Mouse (Mus musculus): ENCODE results near the gene Sfmbt2. TPM values are rescaled to one million over a fixed set of nuclear protein-coding genes. Genes with fewer than 3 reads are reported as not detected.

The Sfmbt2 gene
- polyA plus RNA-seq, 1 experiment from 2014 or later: 0.31 TPM

DNA sequence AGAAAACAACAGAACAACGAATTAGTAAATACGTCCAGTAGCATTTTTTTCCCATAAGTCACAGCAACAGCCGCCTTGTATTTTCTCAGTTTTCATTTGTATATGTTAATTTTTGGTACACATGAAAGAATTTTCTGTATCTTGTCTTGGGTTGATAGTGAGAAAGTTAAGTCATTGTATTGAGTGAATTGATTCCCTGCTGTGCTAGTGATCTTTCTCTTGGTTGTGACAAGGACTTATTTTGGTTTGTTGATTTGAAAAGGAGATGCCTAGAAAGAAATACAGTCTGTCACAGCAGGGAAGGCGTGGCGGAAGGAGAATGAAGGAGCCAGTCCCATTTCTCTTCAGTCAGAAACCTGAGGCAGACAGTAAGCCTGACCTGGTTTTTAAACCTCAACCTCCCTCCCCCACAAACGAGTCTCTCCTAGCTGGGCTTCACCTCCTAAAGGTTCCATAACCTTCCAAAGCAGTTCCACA is 50.7 kb downstream of the Sfmbt2 start:
- no peaks in the 10 kb centered on the region for H3K27me3 ChIP-seq
- no peak overlapping the region for H3K4me3 ChIP-seq (replicated peaks)
- no peaks in the 10 kb centered on the region for H3K36me3 ChIP-seq
- no peaks in the 10 kb centered on the region for H3K4me1 ChIP-seq (replicated peaks)
- ATAC-seq (ENCODE audit: low read depth) (no peak), DNase-seq (no peak)
- no peak overlapping the region for H3K27ac ChIP-seq
- H3K9ac ChIP-seq: no peak overlapping the region
- 60% methylated on average over 6 of the region's 6 CpGs for WGBS (ENCODE audit: insufficient replicate concordance)
- H3K4me2 ChIP-seq: no peak overlapping the region
- H3K9me3 ChIP-seq (replicated peaks): no peaks in the 10 kb centered on the region

DNA sequence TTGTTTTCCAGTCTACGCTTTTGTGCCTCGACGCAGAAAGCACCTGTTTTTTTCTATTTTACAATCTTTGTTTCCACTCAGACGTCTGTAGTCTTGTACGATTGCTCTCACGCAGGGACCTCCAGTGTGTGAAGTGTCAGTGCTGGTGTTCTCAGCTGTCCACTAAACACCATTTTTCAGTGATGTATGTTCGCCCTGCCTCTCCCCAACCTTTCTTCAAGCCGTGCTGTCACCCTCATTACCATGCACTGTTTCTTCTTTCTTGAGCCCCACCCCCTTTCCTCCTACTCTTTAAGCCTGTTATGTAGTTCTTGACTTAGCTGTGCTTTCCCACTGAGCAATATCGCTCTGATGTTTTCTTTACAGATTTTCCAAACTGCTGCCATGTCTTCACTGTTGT is 67.0 kb downstream of the Sfmbt2 start:
- 53% methylated on average over 9 of the region's 9 CpGs for WGBS (ENCODE audit: insufficient replicate concordance)
- Histone ChIP-seq H3K27me3 (no peaks in the 10 kb centered on the region), H3K4me3 (replicated peaks) (no peak overlapping the region), H3K4me2 (no peak overlapping the region), H3K9me3 (replicated peaks) (no peaks in the 10 kb centered on the region), H3K27ac (no peak overlapping the region), H3K4me1 (replicated peaks) (0 out of 2 replicates have a peak, but pooled peaks cover 3% of the 10 kb centered on the region), H3K36me3 (no peaks in the 10 kb centered on the region), H3K9ac (no peak overlapping the region)
- no peak for ATAC-seq (ENCODE audit: low read depth)
- DNase-seq: no peak

DNA sequence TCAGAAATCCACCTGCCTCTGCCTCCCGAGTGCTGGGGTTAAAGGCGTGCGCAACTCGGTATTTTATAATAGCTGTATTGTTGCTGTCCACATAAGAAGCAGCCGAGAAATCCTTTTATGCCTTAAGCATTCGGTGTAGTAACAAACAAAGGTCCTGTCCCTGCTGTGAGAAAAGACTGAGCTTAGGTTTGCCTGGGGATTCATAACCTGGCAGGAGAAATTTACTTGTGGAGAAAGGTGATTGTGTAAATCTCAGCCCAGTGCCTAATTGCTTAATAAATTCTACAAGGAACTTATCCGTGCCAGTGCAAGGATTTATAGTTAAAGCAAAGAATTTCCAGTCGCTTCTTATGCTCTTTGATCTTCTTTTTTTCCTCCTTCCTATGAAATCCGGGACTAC is 71.5 kb downstream of the Sfmbt2 start:
- 67% methylated on average over 9 of the region's 9 CpGs for WGBS (ENCODE audit: insufficient replicate concordance)
- no peak for DNase-seq

DNA sequence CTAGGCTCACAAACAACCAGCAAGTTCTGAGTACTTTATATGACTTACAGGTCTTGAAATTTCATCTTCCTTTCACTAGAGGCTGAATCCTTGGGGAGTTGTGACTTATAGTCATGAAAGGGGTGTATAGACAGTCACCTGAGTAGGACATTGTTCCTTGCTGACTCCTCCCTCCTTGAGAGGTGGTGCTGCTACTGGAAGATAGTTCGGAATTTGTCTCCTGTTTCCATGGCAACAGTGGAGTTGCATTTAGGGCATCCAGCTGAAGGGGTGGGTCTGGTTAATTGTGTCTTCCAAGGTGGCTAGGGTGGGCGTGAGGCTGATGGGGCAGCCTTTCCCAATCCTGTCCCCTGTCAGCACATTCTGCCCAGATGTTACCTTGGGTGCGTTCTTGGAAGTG is 83.3 kb downstream of the Sfmbt2 start:
- Histone ChIP-seq H3K4me2 (no peak overlapping the region), H3K9me3 (replicated peaks) (no peaks in the 10 kb centered on the region), H3K4me1 (replicated peaks) (no peaks in the 10 kb centered on the region), H3K27me3 (no peaks in the 10 kb centered on the region), H3K36me3 (no peaks in the 10 kb centered on the region), H3K27ac (no peak overlapping the region), H3K9ac (no peak overlapping the region), H3K4me3 (replicated peaks) (no peak overlapping the region)
- WGBS (ENCODE audit: insufficient replicate concordance): 63% methylated on average over 3 of the region's 3 CpGs
- ATAC-seq (ENCODE audit: low read depth): no peak
- DNase-seq: no peak

More for the DNA sequence above, 71.5 kb downstream of the Sfmbt2 start:
- Histone ChIP-seq H3K27ac (no peak overlapping the region), H3K4me2 (no peak overlapping the region), H3K4me3 (replicated peaks) (no peak overlapping the region), H3K9ac (no peak overlapping the region), H3K27me3 (no peaks in the 10 kb centered on the region), H3K9me3 (replicated peaks) (no peaks in the 10 kb centered on the region), H3K36me3 (no peaks in the 10 kb centered on the region), H3K4me1 (replicated peaks) (0 out of 2 replicates have a peak, but pooled peaks cover 3% of the 10 kb centered on the region)
- ATAC-seq (ENCODE audit: low read depth): no peak

DNA sequence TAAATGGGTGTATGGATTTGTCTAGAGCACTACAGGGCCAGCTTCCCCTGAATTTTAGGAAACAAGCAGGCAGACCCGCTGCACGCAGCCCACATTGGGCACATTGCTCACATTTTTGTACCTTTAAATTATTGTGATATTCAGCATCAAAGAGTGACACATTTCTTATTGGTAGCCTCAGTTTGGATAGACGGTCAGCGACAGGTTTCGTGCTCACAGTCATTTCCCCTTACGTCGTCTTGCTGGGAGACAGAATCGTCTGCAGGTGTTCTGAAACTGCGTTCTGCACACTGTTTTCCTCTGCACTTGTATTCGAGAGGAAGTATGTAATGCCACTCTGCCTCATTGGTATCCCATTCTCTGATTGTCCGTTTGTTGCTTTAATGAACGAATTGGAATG is 88.0 kb downstream of the Sfmbt2 start:
- WGBS (ENCODE audit: insufficient replicate concordance): 78% methylated on average over 12 of the region's 12 CpGs
- Histone ChIP-seq H3K4me2 (no peak overlapping the region), H3K9me3 (replicated peaks) (no peaks in the 10 kb centered on the region), H3K36me3 (no peaks in the 10 kb centered on the region), H3K4me1 (replicated peaks) (no peaks in the 10 kb centered on the region), H3K27me3 (no peaks in the 10 kb centered on the region), H3K27ac (no peak overlapping the region), H3K9ac (no peak overlapping the region), H3K4me3 (replicated peaks) (no peak overlapping the region)
- DNase-seq (no peak), ATAC-seq (ENCODE audit: low read depth) (no peak)

DNA sequence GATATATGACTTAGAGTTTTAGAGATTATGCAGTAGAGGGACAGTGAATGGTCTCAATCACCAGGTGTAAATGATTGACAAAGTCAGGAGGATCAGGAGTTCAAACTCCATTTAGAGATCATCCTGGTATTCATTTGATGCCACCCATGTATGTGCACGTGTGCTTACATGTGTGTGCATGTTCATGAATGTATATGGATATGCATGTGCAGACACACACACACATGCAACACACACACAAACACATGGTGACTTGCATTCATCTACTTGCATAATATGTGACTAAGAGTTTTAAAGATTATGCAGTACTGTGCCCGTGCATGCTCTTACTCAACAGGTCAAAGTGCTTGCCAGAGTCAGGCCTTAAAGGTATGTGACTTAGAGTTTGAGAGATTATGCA is 146.2 kb downstream of the Sfmbt2 start:
- no peak overlapping the region for H3K9ac ChIP-seq
- no peaks in the 10 kb centered on the region for H3K9me3 ChIP-seq (replicated peaks)
- 55% methylated on average over 2 of the region's 2 CpGs for WGBS (ENCODE audit: insufficient replicate concordance)
- no peak overlapping the region for H3K4me2 ChIP-seq
- no peaks in the 10 kb centered on the region for H3K36me3 ChIP-seq
- H3K4me1 ChIP-seq (replicated peaks): no peaks in the 10 kb centered on the region
- H3K27ac ChIP-seq: no peak overlapping the region
- ATAC-seq (ENCODE audit: low read depth): no peak
- no peak for DNase-seq
- H3K27me3 ChIP-seq: no peaks in the 10 kb centered on the region
- H3K4me3 ChIP-seq (replicated peaks): no peak overlapping the region

DNA sequence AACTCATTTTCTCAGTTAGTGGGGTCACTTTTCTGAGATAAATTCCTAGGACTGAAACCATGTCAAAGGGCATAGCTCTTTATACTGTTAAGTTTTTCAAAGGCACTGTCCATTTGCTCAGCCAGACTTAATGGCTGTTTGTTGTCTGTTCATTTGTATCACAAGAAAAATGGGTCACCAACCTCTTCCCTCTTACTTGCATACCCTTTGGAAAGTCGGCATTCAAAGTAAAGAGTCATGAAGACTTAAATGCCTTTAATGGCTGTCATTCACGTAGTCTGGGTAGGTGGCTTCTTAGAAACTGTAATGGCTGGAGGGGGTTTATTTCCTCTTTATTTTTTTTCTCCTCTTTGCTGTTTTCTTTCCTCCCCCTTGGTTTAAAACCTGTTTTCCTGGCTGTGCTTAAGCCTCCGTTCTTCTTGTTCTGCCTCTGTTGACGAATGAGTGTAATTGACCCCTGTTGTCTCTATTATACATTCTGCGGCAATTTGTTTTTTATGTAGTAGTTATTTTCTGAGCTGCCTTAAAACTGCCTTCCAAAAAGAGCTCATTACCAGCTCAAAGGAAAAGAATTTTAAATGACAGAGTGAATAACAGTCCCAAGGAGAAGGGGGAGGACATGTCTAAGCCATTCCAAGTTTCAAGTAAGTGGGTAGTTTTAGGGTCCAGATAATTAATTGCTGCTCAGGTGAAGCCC is 151.6 kb downstream of the Sfmbt2 start:
- no peak overlapping the region for H3K4me3 ChIP-seq (replicated peaks)
- ATAC-seq (ENCODE audit: low read depth) (no peak), DNase-seq (no peak)
- no peaks in the 10 kb centered on the region for H3K9me3 ChIP-seq (replicated peaks)
- H3K27me3 ChIP-seq: no peaks in the 10 kb centered on the region
- no peaks in the 10 kb centered on the region for H3K4me1 ChIP-seq (replicated peaks)
- no peaks in the 10 kb centered on the region for H3K36me3 ChIP-seq
- 70% methylated on average over 5 of the region's 5 CpGs for WGBS (ENCODE audit: insufficient replicate concordance)
- no peak overlapping the region for H3K4me2 ChIP-seq
- no peak overlapping the region for H3K27ac ChIP-seq
- H3K9ac ChIP-seq: no peak overlapping the region

DNA sequence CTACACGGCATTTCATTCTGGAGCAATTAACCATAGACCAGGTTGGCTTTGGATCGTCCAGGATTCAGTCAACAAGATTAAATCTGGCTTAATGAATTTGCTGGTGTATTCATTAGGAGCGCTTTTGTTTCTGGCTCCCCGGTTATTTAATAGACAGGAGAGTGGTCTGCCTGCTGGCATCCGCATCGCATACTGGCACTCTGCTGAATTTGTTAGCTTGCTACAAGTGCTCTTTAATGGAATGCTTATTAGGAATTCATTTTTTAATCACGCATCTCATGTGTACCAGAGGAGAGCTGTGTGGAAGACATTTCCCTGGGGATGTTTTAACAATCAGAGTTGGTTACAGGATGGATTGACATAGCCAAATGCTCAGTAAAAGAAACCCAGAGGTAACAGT is 155.3 kb downstream of the Sfmbt2 start:
- DNase-seq: no peak
- H3K4me2 ChIP-seq: no peak overlapping the region
- WGBS (ENCODE audit: insufficient replicate concordance): 79% methylated on average over 7 of the region's 7 CpGs

DNA sequence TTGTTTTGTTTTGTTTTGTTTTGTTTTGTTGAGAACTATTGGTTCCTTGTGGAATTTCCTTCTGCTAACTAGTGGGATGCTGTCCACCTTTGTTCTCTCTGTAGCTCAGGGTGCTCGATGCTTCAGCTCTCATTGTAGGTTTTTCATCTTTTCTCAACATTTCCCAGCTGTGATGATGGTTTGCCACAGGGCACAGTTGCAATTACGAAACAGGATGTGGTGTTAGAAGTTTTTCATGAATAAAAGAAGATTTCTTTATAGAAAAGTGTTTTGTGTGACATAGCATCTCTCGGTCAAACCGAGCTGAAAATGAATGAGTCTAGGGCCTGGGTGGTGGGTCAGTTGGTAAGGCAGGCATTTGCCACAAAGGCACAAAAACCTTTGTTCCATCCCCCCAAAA is 171.5 kb downstream of the Sfmbt2 start:
- Histone ChIP-seq H3K9ac (no peak overlapping the region), H3K4me1 (replicated peaks) (no peaks in the 10 kb centered on the region), H3K27ac (no peak overlapping the region), H3K4me2 (no peak overlapping the region), H3K27me3 (no peaks in the 10 kb centered on the region), H3K9me3 (replicated peaks) (no peaks in the 10 kb centered on the region), H3K4me3 (replicated peaks) (no peak overlapping the region), H3K36me3 (no peaks in the 10 kb centered on the region)
- no peak for ATAC-seq (ENCODE audit: low read depth)
- 55% methylated on average over 4 of the region's 4 CpGs for WGBS (ENCODE audit: insufficient replicate concordance)
- no peak for DNase-seq

More for the DNA sequence above, 155.3 kb downstream of the Sfmbt2 start:
- no peak overlapping the region for H3K27ac ChIP-seq
- H3K4me3 ChIP-seq (replicated peaks): no peak overlapping the region
- no peaks in the 10 kb centered on the region for H3K27me3 ChIP-seq
- H3K36me3 ChIP-seq: no peaks in the 10 kb centered on the region
- no peaks in the 10 kb centered on the region for H3K4me1 ChIP-seq (replicated peaks)
- no peak for ATAC-seq (ENCODE audit: low read depth)
- H3K9me3 ChIP-seq (replicated peaks): no peaks in the 10 kb centered on the region
- no peak overlapping the region for H3K9ac ChIP-seq

DNA sequence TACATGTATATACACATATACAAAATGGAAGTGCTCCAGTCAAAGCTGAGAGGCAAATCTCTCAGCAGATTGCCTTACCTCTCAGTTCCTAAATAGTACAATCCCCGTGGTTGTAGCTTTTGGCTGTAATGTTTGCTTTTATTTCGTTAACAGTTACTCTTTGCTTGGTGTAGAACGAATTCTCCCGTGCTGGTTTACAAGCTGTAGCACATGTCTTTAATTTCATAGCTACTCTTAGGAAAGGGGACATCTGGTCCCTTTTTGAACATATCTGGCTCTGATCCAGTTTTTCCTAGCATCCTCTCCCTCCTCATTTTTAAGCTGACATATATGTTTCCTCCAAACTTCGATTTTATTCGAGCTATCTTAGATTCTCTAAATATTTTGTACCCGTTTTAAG is 172.1 kb downstream of the Sfmbt2 start:
- no peaks in the 10 kb centered on the region for H3K4me1 ChIP-seq (replicated peaks)
- ATAC-seq (ENCODE audit: low read depth) (no peak), DNase-seq (no peak)
- H3K9me3 ChIP-seq (replicated peaks): no peaks in the 10 kb centered on the region
- no peak overlapping the region for H3K4me3 ChIP-seq (replicated peaks)
- no peaks in the 10 kb centered on the region for H3K36me3 ChIP-seq
- no peak overlapping the region for H3K27ac ChIP-seq
- WGBS (ENCODE audit: insufficient replicate concordance): 64% methylated on average over 7 of the region's 7 CpGs
- no peak overlapping the region for H3K9ac ChIP-seq
- no peaks in the 10 kb centered on the region for H3K27me3 ChIP-seq
- H3K4me2 ChIP-seq: no peak overlapping the region

DNA sequence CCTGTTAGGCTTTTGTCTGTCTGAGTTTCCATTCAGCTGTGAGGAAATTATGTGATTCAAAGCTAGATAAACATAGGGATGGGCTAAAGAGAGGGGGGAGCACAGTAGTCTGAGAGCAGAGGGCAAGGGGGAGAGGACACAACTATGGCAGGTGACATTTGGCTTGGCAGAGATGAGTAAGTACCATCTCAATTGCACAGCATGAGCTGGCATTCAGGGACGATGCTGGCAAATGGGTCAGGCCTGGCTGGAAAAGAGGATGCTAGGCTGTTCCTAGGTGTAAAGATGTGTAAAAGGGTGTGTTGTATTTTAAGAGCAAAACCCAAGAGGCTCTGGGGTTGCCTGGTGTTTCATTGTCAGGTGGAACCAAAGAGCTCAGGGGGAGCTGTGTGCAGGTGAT is 188.5 kb downstream of the Sfmbt2 start:
- H3K4me2 ChIP-seq: no peak overlapping the region
- no peak overlapping the region for H3K4me3 ChIP-seq (replicated peaks)
- DNase-seq: no peak
- no peaks in the 10 kb centered on the region for H3K36me3 ChIP-seq
- 58% methylated on average over 1 of the region's 1 CpGs for WGBS (ENCODE audit: insufficient replicate concordance)
- no peaks in the 10 kb centered on the region for H3K4me1 ChIP-seq (replicated peaks)
- H3K9me3 ChIP-seq (replicated peaks): no peaks in the 10 kb centered on the region
- H3K9ac ChIP-seq: no peak overlapping the region
- no peak for ATAC-seq (ENCODE audit: low read depth)
- H3K27ac ChIP-seq: no peak overlapping the region
- H3K27me3 ChIP-seq: no peaks in the 10 kb centered on the region

DNA sequence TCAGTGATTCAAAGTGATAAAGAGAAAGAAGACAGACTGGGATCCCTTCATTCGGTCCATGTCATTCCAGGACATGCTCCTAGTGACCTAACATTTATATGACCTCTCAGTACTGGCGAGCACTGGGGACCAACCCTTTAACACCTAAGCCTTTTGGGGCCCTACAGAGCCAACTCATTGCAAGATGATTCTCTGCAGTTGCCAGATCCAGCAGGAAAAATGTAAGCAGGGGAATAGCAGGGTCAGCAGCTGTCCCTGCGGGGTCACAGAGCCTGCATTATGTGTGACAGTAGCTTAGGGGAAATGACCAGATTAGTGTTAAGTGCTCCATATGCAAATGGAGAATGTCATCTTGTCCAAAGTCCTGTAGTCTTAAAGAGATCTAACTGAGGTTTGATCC is 195.2 kb downstream of the Sfmbt2 start:
- 77% methylated on average over 3 of the region's 3 CpGs for WGBS (ENCODE audit: insufficient replicate concordance)
- H3K36me3 ChIP-seq: no peaks in the 10 kb centered on the region
- H3K9me3 ChIP-seq (replicated peaks): no peaks in the 10 kb centered on the region
- no peak overlapping the region for H3K4me3 ChIP-seq (replicated peaks)
- no peak overlapping the region for H3K9ac ChIP-seq
- H3K4me1 ChIP-seq (replicated peaks): no peaks in the 10 kb centered on the region
- H3K4me2 ChIP-seq: no peak overlapping the region
- H3K27me3 ChIP-seq: no peaks in the 10 kb centered on the region
- ATAC-seq (ENCODE audit: low read depth) (no peak), DNase-seq (no peak)
- no peak overlapping the region for H3K27ac ChIP-seq

All from liver, embryonic 13.5 days (tissue).